Mouse (Mus musculus) adrenal gland, adult 18-20 months (tissue): ENCODE measurements around the gene Fto. TPM values are rescaled to one million over a fixed set of nuclear protein-coding genes. Genes with fewer than 3 reads are reported as not detected.

Experiments used
- DNase-seq, 2 experiments: peaks; one replicate each; pipeline ENCODE4 v3.0.0; 2021 to 2022; ENCODE audit warnings: low spot score in 2 of 2
- total RNA-seq, 2 experiments: library from RNA; stranded (reverse); gene quantifications; 1 replicate in 1 of 2; 2 replicates in 1 of 2; pipeline ENCODE4 v1.2.3; 2021

Fto gene
- total RNA-seq, 2 experiments from 2014 or later = 73.6 to 78.4 TPM

GRCm38 (mm10) chr8:91518085-91518484 is 204.8 kb downstream of the Fto start:
- no peak for DNase-seq

DNA sequence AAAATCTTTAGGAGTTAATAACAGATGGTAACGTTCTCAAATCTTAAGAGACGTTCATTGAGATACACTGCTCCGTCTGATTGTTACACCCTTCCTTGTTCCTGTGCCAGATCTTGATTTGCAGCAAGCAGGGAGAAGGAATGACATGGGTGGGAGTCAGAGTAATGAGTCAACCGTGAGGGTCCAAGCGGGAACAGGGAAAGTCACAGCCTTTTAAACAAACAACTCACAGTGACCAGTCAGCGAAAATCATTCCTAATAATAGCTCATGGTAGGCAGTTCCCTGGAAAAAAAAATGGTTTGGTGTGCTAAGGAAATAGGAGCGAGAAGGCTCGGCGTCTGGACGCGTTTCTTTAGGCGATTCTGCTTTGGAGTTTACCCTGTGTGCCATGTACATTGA is 208.9 kb downstream of the Fto start:
- DNase-seq = no peak

- DNase-seq = no peak
Measured at GRCm38 (mm10) chr8:91524056-91524864, 210.9 kb downstream of the Fto start.

DNA sequence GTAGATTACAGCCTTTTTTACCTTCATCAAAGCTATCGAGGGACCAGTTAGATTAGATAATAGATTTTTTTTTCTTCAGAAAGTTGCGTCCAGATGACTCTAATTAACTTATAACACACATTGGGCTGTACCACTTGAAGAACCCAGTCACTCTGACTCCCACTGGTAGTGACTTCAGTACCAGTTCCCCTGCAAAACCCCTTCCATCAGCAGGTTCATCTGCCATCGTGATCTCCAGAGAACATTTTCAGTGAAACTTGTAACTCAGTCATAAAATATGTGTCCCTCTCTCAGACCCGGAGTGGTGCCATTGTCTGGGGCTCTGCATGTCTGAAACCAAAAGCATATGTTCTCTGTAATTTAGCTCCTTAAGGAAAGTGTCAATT is 211.5 kb downstream of the Fto start:
- DNase-seq = no peak

- no peak for DNase-seq
Measured at GRCm38 (mm10) chr8:91525342-91525817, 212.1 kb downstream of the Fto start.

DNA sequence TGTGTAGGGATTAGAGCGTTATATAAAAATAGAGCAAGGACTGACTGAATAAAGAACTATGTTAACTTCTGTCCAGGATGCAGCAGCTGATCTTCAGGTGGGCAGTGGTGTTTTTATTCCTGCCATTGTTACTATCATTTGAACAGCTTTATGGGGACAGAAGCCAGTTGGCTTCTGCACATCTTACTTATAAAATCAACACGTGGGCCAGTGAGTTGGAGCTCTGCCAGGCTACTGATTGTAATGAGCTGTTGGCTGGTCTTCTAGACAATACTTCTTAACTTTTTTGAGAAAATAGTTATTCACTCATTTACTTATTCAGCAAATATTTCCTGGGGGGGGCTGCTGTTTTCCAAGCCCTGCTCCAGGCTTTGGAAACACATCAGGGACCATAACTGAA is 215.6 kb downstream of the Fto start:
- no peak for DNase-seq

GRCm38 (mm10) chr8:91529699-91530098 is 216.4 kb downstream of the Fto start:
- no peak for DNase-seq

DNA sequence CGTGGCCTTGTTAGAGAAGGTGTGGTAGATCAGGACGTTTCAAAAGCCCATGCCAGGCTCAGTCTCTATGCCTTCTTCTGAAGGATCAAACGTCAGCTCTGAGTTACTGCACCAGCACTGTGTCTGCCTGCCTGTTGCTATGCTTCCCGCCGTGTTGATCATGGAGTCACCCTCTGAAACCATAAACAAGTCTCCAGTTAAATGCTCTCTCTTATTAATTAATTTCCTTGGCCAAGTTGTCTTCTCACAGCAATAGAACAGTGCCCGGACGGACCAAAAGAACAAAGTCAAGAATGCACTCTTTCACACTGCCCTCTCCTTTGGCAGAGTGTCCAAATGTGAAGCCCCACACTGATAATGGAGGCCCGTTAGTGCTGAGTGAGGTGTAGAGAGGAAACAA is 217.3 kb downstream of the Fto start:
- DNase-seq = no peak

- peak; percentile 81 to 85 for DNase-seq
Measured at GRCm38 (mm10) chr8:91531971-91532370, 218.6 kb downstream of the Fto start.

GRCm38 (mm10) chr8:91532671-91533436 is 219.5 kb downstream of the Fto start:
- DNase-seq = no peak

DNA sequence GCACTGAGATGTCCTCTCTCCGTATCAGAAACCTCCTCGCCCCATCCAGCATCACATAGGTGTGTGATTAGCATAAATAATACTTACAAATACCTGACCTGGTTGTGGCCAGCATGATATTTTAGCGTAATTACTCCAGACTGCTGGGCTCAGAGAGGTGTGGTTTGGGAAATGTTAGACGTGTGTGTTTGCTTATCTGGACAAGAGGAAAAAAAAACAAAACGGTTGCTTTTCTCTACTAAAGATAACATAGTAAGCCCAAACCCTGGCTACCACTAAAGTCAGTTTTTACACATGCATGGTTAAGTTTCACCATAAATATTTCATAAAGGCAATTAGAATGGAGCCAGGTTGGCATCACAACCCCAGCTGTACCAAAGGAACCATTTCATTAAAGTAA is 221.4 kb downstream of the Fto start:
- DNase-seq = no peak

DNA sequence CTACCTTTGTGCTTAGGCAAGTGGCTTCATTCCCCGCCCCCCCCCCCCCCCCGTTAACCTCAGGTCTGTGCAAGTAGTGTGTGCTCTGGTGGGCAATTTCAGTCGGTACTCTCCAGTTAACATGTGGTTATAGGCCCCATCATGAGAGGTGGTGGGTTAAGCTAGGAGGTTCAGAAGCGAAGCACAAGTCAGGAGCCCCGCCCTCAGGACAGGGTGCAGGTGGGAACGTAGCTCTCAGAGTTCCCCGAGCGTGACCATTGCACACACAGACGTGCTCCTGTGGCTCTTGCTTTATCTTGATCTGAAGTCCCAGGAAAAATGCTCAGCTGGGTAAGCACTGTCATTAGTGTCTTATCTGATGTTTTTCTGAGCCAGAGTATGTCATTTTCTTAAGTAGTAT is 224.8 kb downstream of the Fto start:
- no peak for DNase-seq

DNA sequence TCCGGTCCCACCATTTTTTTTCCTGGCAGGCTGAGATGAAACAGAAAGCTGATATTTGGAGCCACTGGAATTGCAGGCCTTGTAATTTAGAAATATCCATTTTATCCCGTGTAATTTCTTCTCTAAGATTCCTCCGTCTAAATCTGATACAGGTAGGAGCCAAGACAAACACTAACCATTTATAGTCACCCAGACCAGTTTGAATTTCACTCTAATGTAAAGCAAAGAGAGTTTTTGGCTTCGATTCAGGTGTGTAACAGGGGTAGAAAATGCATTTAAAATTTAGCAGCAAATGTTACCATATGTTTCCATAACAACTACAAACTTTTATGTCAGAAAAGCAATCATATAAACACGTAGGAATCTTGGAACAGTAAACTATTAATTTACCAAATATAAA is 225.6 kb downstream of the Fto start:
- DNase-seq = no peak

DNA sequence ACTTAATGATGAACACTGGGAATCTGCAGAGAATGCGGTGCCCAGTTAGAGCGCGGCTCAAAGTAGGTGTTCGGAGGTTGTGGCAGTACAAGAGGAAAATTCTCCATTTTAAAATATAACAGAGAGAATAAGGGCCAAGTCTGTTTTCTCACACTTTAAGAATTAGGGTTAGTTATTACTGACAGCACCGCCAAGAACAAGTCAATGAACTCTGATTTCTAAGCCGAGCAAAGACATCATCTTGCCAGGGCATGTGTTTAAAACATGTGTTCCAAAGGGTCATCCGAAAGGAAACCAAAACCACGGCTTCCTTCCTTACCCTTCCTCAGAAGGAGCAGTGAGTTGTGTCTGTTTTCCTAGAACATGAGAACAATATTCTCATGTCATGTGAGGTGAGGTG is 226.3 kb downstream of the Fto start:
- no peak for DNase-seq

- DNase-seq = no peak
Measured at GRCm38 (mm10) chr8:91541229-91541628, 227.9 kb downstream of the Fto start.

DNA sequence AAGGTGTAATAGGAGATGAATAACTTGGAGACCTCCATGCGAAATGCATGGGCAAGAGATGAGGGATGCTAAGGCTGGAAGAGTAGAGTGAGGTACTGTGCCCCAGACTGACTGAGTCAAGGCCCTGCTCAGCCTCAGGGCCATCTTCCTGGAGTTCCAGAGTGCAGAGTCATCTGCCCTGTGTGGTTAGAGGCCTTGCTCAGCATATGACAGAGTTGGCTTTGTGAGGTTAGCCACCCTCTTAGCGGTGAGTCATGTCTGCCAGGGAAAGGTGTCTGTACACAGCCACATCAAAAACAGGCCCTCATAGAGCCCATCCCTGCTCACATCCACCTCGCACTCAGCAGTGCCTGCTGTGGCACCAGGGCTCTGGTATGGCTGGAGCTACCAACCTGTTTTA is 232.2 kb downstream of the Fto start:
- peak in 1 of 2 experiments; percentile 23 for DNase-seq

- no peak for DNase-seq
Measured at GRCm38 (mm10) chr8:91546599-91546998, 233.3 kb downstream of the Fto start.

GRCm38 (mm10) chr8:91550131-91550530 is 236.8 kb downstream of the Fto start:
- no peak for DNase-seq

DNA sequence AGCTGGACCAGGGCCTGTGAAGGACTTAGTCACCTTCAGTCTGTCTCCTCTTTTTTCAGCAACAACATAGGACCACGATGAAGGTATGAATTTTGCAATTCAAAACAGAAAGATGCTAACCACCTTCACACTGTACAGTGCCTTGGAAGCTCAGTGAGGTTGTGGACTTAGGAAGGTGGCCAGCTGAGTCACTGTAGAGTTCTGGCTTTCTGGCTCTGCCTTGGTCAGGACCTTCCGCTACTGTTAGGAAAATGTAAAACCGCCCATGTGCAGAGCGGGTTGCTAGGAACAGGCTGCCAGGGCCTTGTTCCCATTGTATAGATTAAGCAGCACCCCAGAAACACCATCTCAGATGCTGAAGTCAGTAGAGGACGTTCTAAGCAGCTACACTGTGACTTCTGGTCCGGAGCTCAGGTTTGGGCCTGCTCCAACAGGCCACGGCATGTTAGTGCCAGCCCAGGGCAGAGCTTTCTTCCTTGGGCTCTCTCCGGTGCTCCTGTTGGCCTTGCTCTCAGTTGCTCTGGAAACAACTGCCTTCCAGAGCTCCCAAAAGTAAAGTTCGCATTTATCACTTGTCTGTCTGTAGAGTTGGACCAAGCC is 237.9 kb downstream of the Fto start:
- DNase-seq = no peak

DNA sequence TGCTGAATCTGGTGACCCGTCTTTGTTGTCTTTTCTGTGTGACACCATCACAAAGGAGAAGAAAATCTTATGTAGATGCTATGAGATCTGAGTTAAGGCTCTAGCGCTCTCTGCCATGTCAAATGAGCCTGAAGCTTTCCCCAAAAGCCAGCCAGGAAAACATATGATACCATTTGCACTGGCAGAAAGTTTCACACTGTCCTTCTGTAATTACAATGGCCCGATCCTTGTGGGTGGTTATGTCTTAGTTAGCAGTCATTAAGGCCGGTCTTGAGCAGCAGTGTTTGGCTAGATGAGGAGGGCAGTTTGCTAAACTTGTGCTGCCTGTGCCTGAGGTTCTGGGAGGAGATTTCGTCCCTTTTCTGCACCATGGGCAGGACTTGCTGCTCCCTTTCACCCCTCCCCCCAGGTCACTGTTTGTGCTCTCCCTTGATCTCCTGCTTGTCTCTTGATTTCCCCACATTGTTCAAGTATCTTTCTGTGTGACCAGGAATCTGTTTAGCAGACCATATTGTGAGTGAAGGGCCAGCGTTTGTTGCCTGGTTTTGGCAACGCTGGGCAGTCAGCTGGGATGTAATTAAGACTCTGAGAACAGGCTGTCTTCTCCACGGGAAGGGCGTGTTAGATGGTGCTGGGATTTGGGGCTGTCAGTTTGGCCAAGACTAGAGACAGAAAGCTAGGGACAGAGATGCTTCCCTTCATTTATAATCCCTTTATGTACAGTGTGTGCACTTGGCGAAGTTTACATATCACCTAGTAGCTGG is 238.6 kb downstream of the Fto start:
- DNase-seq = no peak

GRCm38 (mm10) chr8:91552635-91553034 is 239.3 kb downstream of the Fto start:
- DNase-seq = no peak
